Mouse (Mus musculus): Measurements from ENCODE around the gene Itga9. TPM values are rescaled to one million over a fixed set of nuclear protein-coding genes. Genes with fewer than 3 reads are reported as not detected.

The Itga9 gene
- polyA plus RNA-seq, 1 experiment, result not detected

DNA sequence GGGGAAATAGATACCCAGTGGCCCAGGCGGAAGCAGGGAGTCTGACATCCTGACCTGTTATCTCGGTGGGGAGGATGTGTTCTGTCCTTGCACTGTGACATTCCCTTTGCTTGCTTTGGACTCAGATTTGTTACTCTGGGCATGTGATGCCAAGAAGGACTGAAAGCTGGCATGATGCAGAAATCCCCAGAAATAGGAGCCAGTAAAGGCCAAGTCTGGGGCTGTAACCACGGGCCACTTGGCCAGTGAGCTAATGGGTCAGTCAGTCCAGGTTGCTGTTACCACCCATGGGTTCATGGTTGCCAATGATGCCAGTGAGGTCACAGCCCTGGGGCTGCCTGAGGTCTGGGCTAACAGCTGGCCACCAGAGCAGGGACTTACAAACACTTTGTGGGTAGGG, 133.2 kb downstream of the Itga9 start:
- no peak overlapping the region for H3K4me3 ChIP-seq (ENCODE audit: insufficient read depth, poor library complexity, severe bottlenecking)
- no peaks in the 10 kb centered on the region for H3K36me3 ChIP-seq (ENCODE audit: control insufficient read depth, insufficient read depth)
- no peaks in the 10 kb centered on the region for H3K79me2 ChIP-seq (ENCODE audit: control insufficient read depth, insufficient read depth)
- TF ChIP-seq MYOD1 (IDR thresholded peaks at IDR 0.05; ENCODE audit: control insufficient read depth, insufficient read length, low read depth), result no peak
- no peak for TF ChIP-seq MYOG (IDR thresholded peaks at IDR 0.05; ENCODE audit: control insufficient read depth, extremely low read depth, insufficient read length)
- TF ChIP-seq CTCF (IDR thresholded peaks at IDR 0.05; ENCODE audit: control insufficient read depth, insufficient read depth, insufficient read length), result no peak
- no peak for TF ChIP-seq MAX (IDR thresholded peaks at IDR 0.05)
- no peak for TF ChIP-seq CEBPB (IDR thresholded peaks at IDR 0.05; ENCODE audit: low read depth)
- TF ChIP-seq USF1 (IDR thresholded peaks at IDR 0.05; ENCODE audit: low read depth), result no peak
- no peak for TF ChIP-seq FOSL1 (IDR thresholded peaks at IDR 0.05; ENCODE audit: insufficient read depth, low read length, poor library complexity, severe bottlenecking)
- no peaks in the 10 kb centered on the region for H3K79me3 ChIP-seq (ENCODE audit: low read depth)
- no peak overlapping the region for H3ac ChIP-seq (ENCODE audit: control insufficient read depth, insufficient read length, low read depth)
- no peaks in the 10 kb centered on the region for H3K27me3 ChIP-seq (ENCODE audit: control insufficient read depth, insufficient read depth, insufficient read length)

DNA sequence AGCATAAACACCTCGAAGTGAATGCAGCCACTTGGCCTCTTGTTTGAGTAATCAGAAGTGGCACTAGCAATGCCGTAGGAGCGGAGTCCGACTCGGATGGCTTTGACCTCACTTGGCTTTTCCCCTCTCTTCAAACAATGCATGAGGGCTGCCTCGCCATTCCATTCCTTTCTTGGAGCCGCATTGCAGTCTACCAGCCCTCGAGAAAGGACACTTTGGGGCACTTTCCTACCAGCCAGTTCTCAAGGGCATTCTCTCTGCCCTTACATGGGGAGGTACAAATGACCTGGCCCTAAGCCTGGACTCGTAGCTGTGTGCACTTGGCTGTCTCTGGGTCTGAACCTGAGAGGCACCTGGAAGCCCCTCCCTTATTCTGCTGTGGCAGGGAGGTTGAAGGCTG, 134.8 kb downstream of the Itga9 start:
- Histone ChIP-seq H3K36me3 (ENCODE audit: control insufficient read depth, insufficient read depth) (no peaks in the 10 kb centered on the region), H3K4me3 (ENCODE audit: insufficient read depth, poor library complexity, severe bottlenecking) (no peak overlapping the region), H3K27me3 (ENCODE audit: control insufficient read depth, insufficient read depth, insufficient read length) (no peaks in the 10 kb centered on the region), H3K79me2 (ENCODE audit: control insufficient read depth, insufficient read depth) (no peaks in the 10 kb centered on the region), H3K79me3 (ENCODE audit: low read depth) (no peaks in the 10 kb centered on the region), H3ac (ENCODE audit: control insufficient read depth, insufficient read length, low read depth) (no peak overlapping the region)
- no peak for TF ChIP-seq FOSL1 (IDR thresholded peaks at IDR 0.05; ENCODE audit: insufficient read depth, low read length, poor library complexity, severe bottlenecking)
- TF ChIP-seq MAX (IDR thresholded peaks at IDR 0.05), result no peak
- TF ChIP-seq MYOG (IDR thresholded peaks at IDR 0.05; ENCODE audit: control insufficient read depth, extremely low read depth, insufficient read length), result no peak
- TF ChIP-seq CEBPB (IDR thresholded peaks at IDR 0.05; ENCODE audit: low read depth), result no peak
- TF ChIP-seq USF1 (IDR thresholded peaks at IDR 0.05; ENCODE audit: low read depth), result no peak
- TF ChIP-seq MYOD1 (IDR thresholded peaks at IDR 0.05; ENCODE audit: control insufficient read depth, insufficient read length, low read depth), result no peak
- TF ChIP-seq CTCF (IDR thresholded peaks at IDR 0.05; ENCODE audit: control insufficient read depth, insufficient read depth, insufficient read length), result no peak

DNA sequence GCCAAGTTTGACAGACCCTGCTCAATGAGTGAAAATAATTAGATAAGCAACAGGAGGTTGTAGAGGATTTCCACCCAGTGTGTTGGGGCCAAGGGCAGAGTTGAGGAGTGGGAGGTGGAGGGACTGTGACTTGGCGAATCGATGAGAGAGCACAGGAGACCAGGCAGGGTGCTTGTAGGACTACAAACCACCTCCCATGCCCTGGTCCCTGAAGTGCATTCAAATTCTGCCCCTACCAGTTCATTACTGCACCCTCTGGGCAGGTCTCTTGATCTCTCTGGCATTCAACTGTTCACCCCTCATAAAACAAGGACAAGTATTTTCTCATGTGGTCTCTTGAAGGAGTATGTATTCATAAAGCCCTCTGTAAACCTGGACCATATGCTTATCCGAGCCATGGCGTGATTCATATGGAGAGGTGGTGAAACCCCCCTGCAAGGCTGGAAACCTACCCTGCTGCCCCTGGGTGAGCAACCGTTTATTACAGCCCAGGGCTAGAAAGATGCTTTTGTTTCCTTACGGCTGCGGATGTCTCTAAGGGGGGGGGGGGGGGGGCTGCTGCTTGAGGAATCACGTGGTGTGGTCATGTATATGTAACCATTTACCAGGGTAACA, 143.0 kb downstream of the Itga9 start:
- no peak for TF ChIP-seq USF1 (IDR thresholded peaks at IDR 0.05; ENCODE audit: low read depth)
- no peak for TF ChIP-seq CEBPB (IDR thresholded peaks at IDR 0.05; ENCODE audit: low read depth)
- TF ChIP-seq FOSL1 (IDR thresholded peaks at IDR 0.05; ENCODE audit: insufficient read depth, low read length, poor library complexity, severe bottlenecking), result no peak
- no peak for TF ChIP-seq MYOD1 (IDR thresholded peaks at IDR 0.05; ENCODE audit: control insufficient read depth, insufficient read length, low read depth)
- TF ChIP-seq MYOG (IDR thresholded peaks at IDR 0.05; ENCODE audit: control insufficient read depth, extremely low read depth, insufficient read length), result no peak
- TF ChIP-seq MAX (IDR thresholded peaks at IDR 0.05), result no peak
- TF ChIP-seq CTCF (IDR thresholded peaks at IDR 0.05; ENCODE audit: control insufficient read depth, insufficient read depth, insufficient read length), result no peak
- Histone ChIP-seq H3K4me3 (ENCODE audit: insufficient read depth, poor library complexity, severe bottlenecking) (no peak overlapping the region), H3K27me3 (ENCODE audit: control insufficient read depth, insufficient read depth, insufficient read length) (no peaks in the 10 kb centered on the region), H3K36me3 (ENCODE audit: control insufficient read depth, insufficient read depth) (no peaks in the 10 kb centered on the region), H3K79me2 (ENCODE audit: control insufficient read depth, insufficient read depth) (no peaks in the 10 kb centered on the region), H3K79me3 (ENCODE audit: low read depth) (no peaks in the 10 kb centered on the region), H3ac (ENCODE audit: control insufficient read depth, insufficient read length, low read depth) (no peak overlapping the region)

DNA sequence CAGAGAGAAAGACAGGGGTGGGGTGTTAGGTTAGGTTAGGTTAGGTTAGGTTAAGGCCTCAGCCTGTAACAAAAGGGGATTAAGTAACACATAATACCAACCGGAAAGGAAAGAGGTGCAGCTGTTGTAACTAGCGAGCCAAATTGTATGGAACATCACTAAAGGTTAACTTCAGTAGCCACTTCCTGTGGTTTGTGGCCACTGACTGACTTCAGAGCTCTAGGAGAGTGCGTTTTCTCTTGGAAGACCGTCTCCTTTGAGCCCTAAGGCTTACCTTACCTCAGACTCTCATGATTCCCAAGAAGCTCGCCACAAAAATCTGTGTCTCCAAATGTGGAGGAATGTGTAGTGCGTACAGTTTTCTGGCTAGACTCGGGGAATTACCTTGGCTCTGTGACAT, 144.3 kb downstream of the Itga9 start:
- H3K79me3 ChIP-seq (ENCODE audit: low read depth), result no peaks in the 10 kb centered on the region
- H3K27me3 ChIP-seq (ENCODE audit: control insufficient read depth, insufficient read depth, insufficient read length), result no peaks in the 10 kb centered on the region
- TF ChIP-seq MYOD1 (IDR thresholded peaks at IDR 0.05; ENCODE audit: control insufficient read depth, insufficient read length, low read depth) (no peak), CEBPB (IDR thresholded peaks at IDR 0.05; ENCODE audit: low read depth) (no peak), CTCF (IDR thresholded peaks at IDR 0.05; ENCODE audit: control insufficient read depth, insufficient read depth, insufficient read length) (no peak), FOSL1 (IDR thresholded peaks at IDR 0.05; ENCODE audit: insufficient read depth, low read length, poor library complexity, severe bottlenecking) (no peak), USF1 (IDR thresholded peaks at IDR 0.05; ENCODE audit: low read depth) (no peak), MAX (IDR thresholded peaks at IDR 0.05) (no peak), MYOG (IDR thresholded peaks at IDR 0.05; ENCODE audit: control insufficient read depth, extremely low read depth, insufficient read length) (no peak)
- no peak overlapping the region for H3K4me3 ChIP-seq (ENCODE audit: insufficient read depth, poor library complexity, severe bottlenecking)
- no peaks in the 10 kb centered on the region for H3K36me3 ChIP-seq (ENCODE audit: control insufficient read depth, insufficient read depth)
- no peak overlapping the region for H3ac ChIP-seq (ENCODE audit: control insufficient read depth, insufficient read length, low read depth)
- H3K79me2 ChIP-seq (ENCODE audit: control insufficient read depth, insufficient read depth), result no peaks in the 10 kb centered on the region

- H3K79me3 ChIP-seq (ENCODE audit: low read depth), result no peaks in the 10 kb centered on the region
- H3K36me3 ChIP-seq (ENCODE audit: control insufficient read depth, insufficient read depth), result no peaks in the 10 kb centered on the region
- no peak for TF ChIP-seq FOSL1 (IDR thresholded peaks at IDR 0.05; ENCODE audit: insufficient read depth, low read length, poor library complexity, severe bottlenecking)
- TF ChIP-seq MYOG (IDR thresholded peaks at IDR 0.05; ENCODE audit: control insufficient read depth, extremely low read depth, insufficient read length), result no peak
- H3K4me3 ChIP-seq (ENCODE audit: insufficient read depth, poor library complexity, severe bottlenecking), result no peak overlapping the region
- H3ac ChIP-seq (ENCODE audit: control insufficient read depth, insufficient read length, low read depth), result no peak overlapping the region
- no peaks in the 10 kb centered on the region for H3K27me3 ChIP-seq (ENCODE audit: control insufficient read depth, insufficient read depth, insufficient read length)
- H3K79me2 ChIP-seq (ENCODE audit: control insufficient read depth, insufficient read depth), result no peaks in the 10 kb centered on the region
Observed at GRCm38 (mm10) chr9:118752376-118752775, 145.9 kb downstream of the Itga9 start.

- Histone ChIP-seq H3K27me3 (ENCODE audit: control insufficient read depth, insufficient read depth, insufficient read length) (peaks cover 6% of the 10 kb centered on the region), H3ac (ENCODE audit: control insufficient read depth, insufficient read length, low read depth) (no peak overlapping the region), H3K79me3 (ENCODE audit: low read depth) (no peaks in the 10 kb centered on the region), H3K79me2 (ENCODE audit: control insufficient read depth, insufficient read depth) (no peaks in the 10 kb centered on the region), H3K4me3 (ENCODE audit: insufficient read depth, poor library complexity, severe bottlenecking) (no peak overlapping the region), H3K36me3 (ENCODE audit: control insufficient read depth, insufficient read depth) (no peaks in the 10 kb centered on the region)
- TF ChIP-seq FOSL1 (IDR thresholded peaks at IDR 0.05; ENCODE audit: insufficient read depth, low read length, poor library complexity, severe bottlenecking) (no peak), MYOG (IDR thresholded peaks at IDR 0.05; ENCODE audit: control insufficient read depth, extremely low read depth, insufficient read length) (no peak), MYOD1 (IDR thresholded peaks at IDR 0.05; ENCODE audit: control insufficient read depth, insufficient read length, low read depth) (no peak), MAX (IDR thresholded peaks at IDR 0.05) (no peak), CTCF (IDR thresholded peaks at IDR 0.05; ENCODE audit: control insufficient read depth, insufficient read depth, insufficient read length) (no peak), USF1 (IDR thresholded peaks at IDR 0.05; ENCODE audit: low read depth) (no peak), CEBPB (IDR thresholded peaks at IDR 0.05; ENCODE audit: low read depth) (no peak)
Observed at GRCm38 (mm10) chr9:118759462-118759861, 153.0 kb downstream of the Itga9 start.
